Mouse (Mus musculus) C2C12 (cell line): ENCODE results near the gene Shoc2.

Experiments
- CTCF ChIP-seq: IDR thresholded peaks from one replicate; pipeline ENCODE4 v1.5.1; 2011; ENCODE audit not compliant: control insufficient read depth, insufficient read depth, insufficient read length
- USF1 ChIP-seq: IDR thresholded peaks from one replicate; pipeline ENCODE4 v1.6.1; 2011; ENCODE audit warnings: low read depth, mild to moderate bottlenecking, control low read depth, moderate library complexity

GRCm38 (mm10) chr19:54040356-54041028 lies 96.4 kb downstream of the Shoc2 start:
- no peak for TF ChIP-seq CTCF
- TF ChIP-seq USF1, result no peak
